ENCODE assay signal across 7 mouse cellular contexts in genomic region chr10:93160807-93161510, GRCm38 (mm10). TPM values are rescaled to one million over a fixed set of nuclear protein-coding genes. Genes with fewer than 3 reads are reported as not detected.
DNase-seq lines count a peak whose midpoint lies in the region; ATAC-seq lines count a peak whose summit lies in the region.

Gene Cdk17 (plus strand): TSS chr10:93160875.

- H3K4me1 ChIP-seq in embryonic facial prominence, embryonic 12.5 days = peaks cover 18% of the 10 kb centered on the region
- peaks cover 26% of the 10 kb centered on the region for H3K4me1 ChIP-seq in limb, embryonic 13.5 days
- peaks cover 31% of the 10 kb centered on the region for H3K4me1 ChIP-seq in midbrain, embryonic 15.5 days

- H3K27me3 ChIP-seq in embryonic facial prominence, embryonic 12.5 days = no peaks in the 10 kb centered on the region
- no peaks in the 10 kb centered on the region for H3K27me3 ChIP-seq in limb, embryonic 13.5 days
- no peaks in the 10 kb centered on the region for H3K27me3 ChIP-seq in midbrain, embryonic 15.5 days (replicated peaks)

- peak within 1 kb of the TSS; percentile 96 for H3K4me3 ChIP-seq in embryonic facial prominence, embryonic 12.5 days
- H3K4me3 ChIP-seq in limb, embryonic 13.5 days = peak within 1 kb of the TSS; percentile 96
- peak within 1 kb of the TSS; percentile 89 for H3K4me3 ChIP-seq in midbrain, embryonic 15.5 days

- WGBS in embryonic facial prominence, embryonic 12.5 days = under 1% methylated on average over 91 of the region's 97 CpGs
- under 1% methylated on average over 83 of the region's 97 CpGs for WGBS in limb, embryonic 13.5 days
- under 1% methylated on average over 83 of the region's 97 CpGs for WGBS in midbrain, embryonic 15.5 days

- H3K36me3 ChIP-seq in embryonic facial prominence, embryonic 12.5 days = no peaks in the 10 kb centered on the region
- H3K36me3 ChIP-seq in limb, embryonic 13.5 days = no peaks in the 10 kb centered on the region
- H3K36me3 ChIP-seq in midbrain, embryonic 15.5 days (replicated peaks) = no peaks in the 10 kb centered on the region

- DNase-seq in adrenal gland, postnatal 14 days = peak; percentile 80
- peak; percentile 98 for DNase-seq in heart, adult 11 months
- peak; percentile 80 for DNase-seq in kidney, adult 18-20 months
- peak; percentile 78 to 84 for DNase-seq in spleen, postnatal 10 days (ENCODE audit: low spot score in 2 of 2)

- peak within 1 kb of the TSS; percentile 97 for H3K9ac ChIP-seq in embryonic facial prominence, embryonic 12.5 days
- H3K9ac ChIP-seq in limb, embryonic 13.5 days = peak within 1 kb of the TSS; percentile 96
- H3K9ac ChIP-seq in midbrain, embryonic 15.5 days = peak within 1 kb of the TSS; percentile 98

- peak within 1 kb of the TSS; percentile 100 for H3K27ac ChIP-seq in embryonic facial prominence, embryonic 12.5 days
- H3K27ac ChIP-seq in limb, embryonic 13.5 days = peak within 1 kb of the TSS; percentile 99
- peak within 1 kb of the TSS; percentile 99 for H3K27ac ChIP-seq in midbrain, embryonic 15.5 days

- peak within 1 kb of the TSS; percentile 73 for H3K4me2 ChIP-seq in embryonic facial prominence, embryonic 12.5 days (replicated peaks)
- H3K4me2 ChIP-seq in limb, embryonic 13.5 days (replicated peaks) = peak within 1 kb of the TSS; percentile 80
- peak within 1 kb of the TSS; percentile 52 for H3K4me2 ChIP-seq in midbrain, embryonic 15.5 days

- peak; percentile 71 for ATAC-seq in embryonic facial prominence, embryonic 12.5 days (ENCODE audit: insufficient number of reproducible peaks, insufficient read depth, low FRiP score, low TSS enrichment)
- ATAC-seq in limb, embryonic 13.5 days (ENCODE audit: low FRiP score, low read depth) = peak; percentile 68
- ATAC-seq in midbrain, embryonic 15.5 days (replicated peaks) = peak; percentile 86

- no peaks in the 10 kb centered on the region for H3K9me3 ChIP-seq in embryonic facial prominence, embryonic 12.5 days
- H3K9me3 ChIP-seq in limb, embryonic 13.5 days = no peaks in the 10 kb centered on the region
- no peaks in the 10 kb centered on the region for H3K9me3 ChIP-seq in midbrain, embryonic 15.5 days

RNA-seq across cellular contexts. Expression of gene Cdk17, which starts in this region (rescaled TPM):
- total RNA-seq in adrenal gland, postnatal 14 days (2021) = 31.4 and 33.2 TPM in 2 replicates
- polyA plus RNA-seq in embryonic facial prominence, embryonic 12.5 days (2016; fragmentation: Nextera tagmentation; extraction: Ambion mirVana) = 26.0 and 28.2 TPM in 2 replicates
- 16.4 and 16.6 TPM in 2 replicates for polyA plus RNA-seq in limb, embryonic 13.5 days (2015; fragmentation: Nextera tagmentation; extraction: Ambion mirVana)
- 42.2 and 45.7 TPM in 2 replicates for polyA plus RNA-seq in midbrain, embryonic 15.5 days (2015; fragmentation: Nextera tagmentation; extraction: Ambion mirVana)

Comparison
In these comparisons a context has a peak if more than half of its experiments do, and no peak if none do; other contexts are left out.
1. Peak in every context shown above with its lines: DNase-seq, ATAC-seq, H3K4me3 ChIP-seq and H3K27ac ChIP-seq.